Mouse (Mus musculus): ENCODE data around the gene Hspd1.
"Not testable (repeated sequence)": the region's sequence is repeated elsewhere in the genome, so short reads cannot be mapped to it uniquely, and the experiment has no call there.

Gene Hspd1

GRCm38 (mm10) chr1:55087932-55088610 lies at the start of gene Hspd1, which contains the start of gene Hspe1:
Gene Hspd1, minus strand, starts transcription at chr1:55088243.
Gene Hspe1, plus strand, starts transcription at chr1:55088132.
- peak; percentile 97 to 98 for DNase-seq

DNA sequence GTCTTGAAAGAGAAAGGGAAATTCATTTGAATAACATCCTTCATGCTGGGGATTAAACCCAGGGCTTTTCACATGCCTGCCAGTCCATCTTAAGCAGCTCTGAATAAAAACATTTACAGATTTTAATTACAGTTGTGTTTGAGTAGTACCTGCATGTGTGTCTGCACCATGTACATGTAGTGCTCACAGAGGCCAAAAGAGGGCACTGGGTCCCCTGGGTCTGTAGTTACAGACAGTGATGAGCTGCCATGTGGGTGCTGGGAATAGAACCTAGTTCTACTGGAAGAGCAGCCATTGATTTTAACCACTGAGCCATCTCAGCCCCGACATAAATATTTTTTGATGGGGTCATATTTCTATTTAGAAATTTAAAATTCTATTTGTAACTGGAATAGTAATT lies 47.8 kb upstream of the Hspd1 start:
- no peak for DNase-seq

GRCm38 (mm10) chr1:55134301-55134700 lies 46.3 kb upstream of the Hspd1 start:
- DNase-seq: no peak

DNA sequence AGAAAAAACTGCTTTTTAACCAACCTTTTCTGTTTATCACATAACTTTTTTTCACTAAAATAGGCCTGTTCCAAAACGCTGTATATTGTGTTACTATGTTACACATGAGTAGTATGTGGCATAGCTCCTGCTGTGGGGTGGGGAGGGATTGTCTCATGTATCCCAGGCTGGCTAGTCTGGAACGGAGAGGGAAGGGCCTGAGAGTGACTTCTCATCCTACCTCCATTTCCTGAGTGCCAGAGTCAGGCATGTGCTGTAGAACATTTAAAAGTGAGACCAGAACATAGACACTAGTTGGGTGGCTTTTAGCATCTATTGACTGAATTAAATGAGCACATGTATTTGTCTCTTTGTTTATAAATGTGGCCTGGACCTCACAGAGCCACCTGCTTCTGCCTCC lies 45.1 kb upstream of the Hspd1 start:
- DNase-seq: no peak

- no peak for DNase-seq
Observed at GRCm38 (mm10) chr1:55132308-55132707, 44.3 kb upstream of the Hspd1 start.

DNA sequence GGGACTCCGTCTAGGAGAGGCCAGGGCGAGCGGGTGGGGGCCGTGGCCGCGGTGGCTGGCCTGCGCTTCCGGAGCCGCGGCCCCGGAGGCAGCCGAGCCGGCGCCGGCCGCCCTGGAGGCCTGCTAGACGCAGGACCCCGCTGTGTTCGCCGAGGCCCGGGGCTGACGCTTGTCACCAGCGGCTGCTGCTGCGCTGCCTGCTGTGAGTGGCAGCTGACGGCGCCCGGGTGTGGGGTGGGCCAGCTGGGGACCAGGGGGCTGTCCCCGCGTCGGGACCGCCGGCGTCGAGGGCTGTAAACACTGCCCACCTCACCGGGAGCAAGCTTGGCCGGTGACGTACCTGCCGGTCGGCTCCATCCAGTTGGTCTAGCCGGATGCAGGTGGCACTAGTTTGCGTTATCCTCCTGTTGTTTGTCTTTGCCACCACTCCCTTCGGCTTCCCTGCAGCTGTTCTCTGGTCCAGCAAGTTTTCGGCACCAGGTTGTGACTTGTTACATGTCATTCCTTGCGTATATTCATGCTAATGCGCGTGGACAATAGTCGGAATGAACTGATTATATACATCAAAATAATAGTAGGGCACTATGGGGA lies 43.5 kb upstream of the Hspd1 start:
- DNase-seq: no peak

DNA sequence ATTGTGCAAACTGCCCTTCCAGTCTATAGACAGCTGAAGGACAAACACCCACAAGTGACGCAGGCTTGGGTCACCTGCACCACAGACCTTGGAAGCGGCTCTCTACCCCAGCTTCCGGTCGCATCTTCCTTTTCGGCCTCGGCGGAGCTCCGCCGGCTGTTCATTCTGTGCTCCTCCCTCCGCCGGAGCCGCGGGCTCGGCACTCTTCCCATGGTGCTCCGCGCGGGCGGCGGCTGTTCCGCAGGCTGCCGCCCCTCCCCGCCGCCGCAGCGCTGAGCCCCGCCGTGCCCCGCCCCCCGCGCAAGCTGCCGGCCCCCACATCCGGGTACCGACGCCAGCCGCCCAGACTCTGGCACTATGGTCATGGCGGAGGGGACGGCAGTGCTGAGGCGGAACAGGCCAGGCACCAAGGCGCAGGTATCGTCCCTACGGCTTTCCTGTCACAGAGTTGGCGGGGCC lies 42.9 kb upstream of the Hspd1 start, which contains the start of gene Mob4:
Mob4 (plus strand) TSS at position 289 of the 459 bp plus-strand sequence.
- peak; percentile 94 to 97 for DNase-seq

GRCm38 (mm10) chr1:55130190-55130916 lies 42.3 kb upstream of the Hspd1 start:
- peak in 1 of 2 experiments; percentile 13 for DNase-seq

- no peak for DNase-seq
Observed at GRCm38 (mm10) chr1:55129716-55130115, 41.7 kb upstream of the Hspd1 start.

DNA sequence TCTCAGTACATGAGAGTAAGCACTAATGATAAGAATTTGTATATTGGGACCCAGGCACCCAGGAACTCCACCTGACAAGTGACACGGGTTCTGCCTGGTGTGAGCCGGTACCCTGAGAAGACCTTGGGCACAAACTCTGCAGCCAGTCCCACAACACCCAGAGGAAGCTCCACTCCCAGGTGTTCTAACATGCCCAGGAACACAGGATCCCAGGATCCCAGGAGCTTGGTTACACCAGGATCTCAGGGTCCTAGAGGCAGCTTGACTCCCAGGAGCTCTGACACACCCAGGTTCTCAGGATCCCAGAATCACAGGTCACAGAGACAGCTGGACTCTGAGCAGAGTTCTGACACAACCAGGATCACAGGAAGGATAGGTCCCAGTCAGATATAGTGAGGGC lies 36.1 kb upstream of the Hspd1 start:
- DNase-seq: not testable (repeated sequence)

GRCm38 (mm10) chr1:55123561-55123960 lies 35.5 kb upstream of the Hspd1 start:
- no peak for DNase-seq

DNA sequence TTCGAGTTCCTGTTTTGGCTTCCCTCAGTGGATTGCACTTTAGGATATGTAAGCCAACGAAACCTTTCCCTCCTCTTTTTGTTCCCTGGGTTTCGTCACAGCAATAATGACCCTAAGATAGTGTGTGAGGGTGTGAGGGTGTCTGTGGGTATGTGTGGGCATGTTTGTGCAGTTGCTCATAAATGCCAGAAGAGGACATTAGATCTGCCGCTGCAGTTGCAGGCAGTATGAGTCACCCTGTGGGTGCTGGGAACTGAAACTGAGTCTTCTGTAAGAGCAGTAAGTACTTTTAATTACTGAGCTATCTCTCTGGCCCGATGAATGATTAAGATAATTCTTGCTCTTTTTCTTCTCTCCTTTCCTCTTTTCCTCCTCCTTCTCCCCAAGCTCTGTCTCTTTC lies 35.0 kb upstream of the Hspd1 start:
- DNase-seq: no peak

DNA sequence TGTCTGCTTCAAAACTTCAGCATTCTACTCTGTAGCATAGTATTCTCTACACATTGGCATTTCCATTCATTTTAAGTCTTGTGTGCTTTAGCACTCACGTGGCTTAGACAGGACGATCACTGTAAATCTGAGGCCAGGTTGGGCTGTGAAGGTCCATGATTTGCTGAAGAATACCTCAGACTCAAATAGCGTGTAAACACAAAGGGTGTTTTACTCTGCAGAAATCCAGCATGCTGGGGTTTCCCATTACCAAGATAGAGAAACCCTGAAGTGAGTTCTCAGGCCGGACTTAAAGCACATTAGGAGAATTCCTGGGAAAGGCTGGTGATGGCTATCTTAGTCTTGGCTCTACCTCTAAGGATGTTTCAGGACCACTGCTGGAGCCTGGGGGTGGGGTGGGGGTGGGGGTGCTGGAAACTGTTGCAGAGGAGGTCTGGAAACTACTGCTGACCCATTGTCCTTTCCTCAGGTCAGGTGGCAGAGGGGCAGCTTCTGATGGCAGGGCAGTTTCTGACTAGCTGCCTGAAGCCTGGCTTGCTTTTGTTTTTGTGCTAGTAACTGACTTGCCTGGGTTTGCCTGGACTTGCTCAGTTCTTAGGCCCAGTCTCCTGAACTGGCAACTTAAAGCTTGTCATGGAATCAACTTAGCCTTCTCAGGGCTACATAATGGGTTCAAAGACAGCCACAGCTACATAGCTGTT lies 21.2 kb upstream of the Hspd1 start:
- no peak for DNase-seq

DNA sequence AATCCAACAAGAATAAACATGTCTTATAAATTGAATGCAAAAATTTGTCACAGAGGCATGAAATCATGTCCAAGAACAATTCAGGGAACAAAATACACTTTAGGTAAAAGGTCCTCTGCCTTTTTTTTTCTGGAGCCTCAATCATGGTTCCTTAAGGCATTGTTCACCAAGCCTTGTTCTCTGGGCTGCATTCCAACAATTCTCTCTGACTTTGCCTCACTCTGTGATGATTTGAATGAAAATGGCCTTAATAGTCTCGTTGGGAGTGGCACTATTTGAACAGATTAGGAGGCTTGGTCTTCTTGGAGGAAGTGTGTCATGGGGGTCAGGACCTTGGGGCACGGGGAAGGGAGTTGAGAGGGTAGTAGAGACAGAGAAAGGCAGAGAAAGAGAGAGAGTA lies 20.4 kb upstream of the Hspd1 start:
- DNase-seq: no peak

DNA sequence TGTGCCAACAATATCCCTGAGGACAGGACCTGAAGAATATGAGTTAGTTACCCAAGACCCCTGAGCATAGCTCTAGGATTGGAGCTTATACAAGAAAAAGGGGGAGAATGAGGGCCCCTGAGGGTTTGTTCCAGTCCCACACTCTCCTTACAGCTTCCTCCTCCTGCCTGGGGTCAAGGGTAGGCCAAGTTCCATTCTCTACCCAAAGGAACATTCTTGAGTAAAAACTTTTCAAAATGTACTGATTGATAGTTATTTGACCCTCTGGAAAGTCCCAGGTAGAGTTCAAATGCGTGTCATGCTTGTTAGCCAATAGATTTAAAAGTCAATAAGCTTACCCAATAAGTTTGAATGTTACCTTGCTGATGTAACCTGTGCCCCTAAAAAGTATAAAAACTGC lies 19.6 kb upstream of the Hspd1 start:
- no peak for DNase-seq

DNA sequence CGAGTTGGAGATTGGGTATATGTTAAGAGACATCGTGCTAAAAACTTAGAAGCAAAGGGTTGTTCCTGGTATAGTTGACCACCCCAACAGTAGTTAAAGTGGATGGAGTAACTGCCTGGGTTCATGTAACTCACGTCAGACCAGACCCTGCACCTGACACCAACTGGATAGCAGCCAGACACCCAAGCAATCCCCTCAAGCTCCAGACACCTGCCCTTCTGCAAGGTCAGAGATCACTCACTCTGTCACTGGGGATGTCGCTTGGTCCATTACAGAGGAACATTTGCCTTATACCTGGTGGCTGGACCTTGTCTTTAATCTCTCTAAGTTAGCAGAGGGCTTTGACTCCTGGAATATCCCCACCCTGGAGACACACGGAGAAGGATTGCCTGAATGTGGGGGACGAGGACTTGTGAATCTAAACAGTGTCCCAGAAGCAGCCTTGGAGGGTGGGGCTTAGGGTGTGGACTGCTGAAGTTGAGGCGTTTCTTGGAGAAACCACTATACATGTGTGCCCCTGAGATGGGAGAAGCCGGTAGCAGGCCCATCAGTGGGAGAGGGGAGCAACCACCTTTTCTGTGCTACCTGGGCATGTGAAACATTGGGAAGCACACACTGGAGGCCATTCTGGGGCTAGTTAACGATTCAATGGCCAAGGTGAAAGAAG lies 19.0 kb upstream of the Hspd1 start:
- DNase-seq: no peak

GRCm38 (mm10) chr1:55092469-55092868 lies 4.4 kb upstream of the Hspd1 start:
- no peak for DNase-seq

DNA sequence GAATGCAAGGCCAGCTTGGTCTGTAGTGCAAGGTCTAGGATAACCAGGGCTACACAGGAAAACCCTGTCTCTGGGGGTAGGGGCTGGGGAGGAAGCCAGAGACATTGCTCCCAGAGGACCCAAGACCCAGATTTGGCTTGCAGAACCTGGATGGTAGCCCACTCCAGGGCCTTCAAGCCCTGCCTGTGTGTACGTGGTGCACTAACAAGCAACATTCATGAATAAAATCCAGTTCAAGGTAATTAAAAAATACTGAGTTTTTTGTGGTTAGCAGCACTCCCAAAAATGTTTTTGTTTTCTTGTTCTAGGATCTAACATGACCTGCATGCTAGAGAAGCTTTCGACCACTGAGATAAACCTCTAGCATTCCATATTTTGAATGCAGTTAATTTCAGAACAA lies 4.0 kb upstream of the Hspd1 start:
- no peak for DNase-seq

DNA sequence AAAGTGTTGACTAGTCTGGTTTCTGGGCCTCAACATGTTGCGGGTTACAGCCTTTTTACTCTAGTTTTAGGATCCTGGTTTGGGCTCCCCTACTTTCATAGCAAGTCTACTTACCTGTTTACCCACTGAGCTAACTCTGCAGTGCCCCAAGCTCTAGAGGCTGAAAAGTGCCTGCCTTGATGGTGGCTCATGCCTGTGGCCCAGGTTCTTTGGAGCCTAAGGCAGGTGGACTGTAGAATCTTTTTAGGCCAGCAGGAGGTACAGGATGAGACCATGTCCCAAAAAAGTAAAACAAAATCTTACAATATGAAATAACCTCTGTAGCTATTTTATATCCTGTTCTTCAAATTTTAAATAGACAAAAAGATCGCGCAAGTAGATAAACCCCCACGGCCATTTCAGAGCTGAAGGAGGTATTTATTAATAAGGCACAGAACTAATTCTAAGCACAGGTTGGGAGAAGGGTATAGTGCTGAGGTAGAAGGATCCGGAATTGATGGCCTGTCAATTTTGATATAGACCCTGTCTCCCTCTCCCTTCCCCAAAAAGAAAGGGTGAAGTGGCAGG lies 1.5 kb upstream of the Hspd1 start:
- no peak for DNase-seq

DNA sequence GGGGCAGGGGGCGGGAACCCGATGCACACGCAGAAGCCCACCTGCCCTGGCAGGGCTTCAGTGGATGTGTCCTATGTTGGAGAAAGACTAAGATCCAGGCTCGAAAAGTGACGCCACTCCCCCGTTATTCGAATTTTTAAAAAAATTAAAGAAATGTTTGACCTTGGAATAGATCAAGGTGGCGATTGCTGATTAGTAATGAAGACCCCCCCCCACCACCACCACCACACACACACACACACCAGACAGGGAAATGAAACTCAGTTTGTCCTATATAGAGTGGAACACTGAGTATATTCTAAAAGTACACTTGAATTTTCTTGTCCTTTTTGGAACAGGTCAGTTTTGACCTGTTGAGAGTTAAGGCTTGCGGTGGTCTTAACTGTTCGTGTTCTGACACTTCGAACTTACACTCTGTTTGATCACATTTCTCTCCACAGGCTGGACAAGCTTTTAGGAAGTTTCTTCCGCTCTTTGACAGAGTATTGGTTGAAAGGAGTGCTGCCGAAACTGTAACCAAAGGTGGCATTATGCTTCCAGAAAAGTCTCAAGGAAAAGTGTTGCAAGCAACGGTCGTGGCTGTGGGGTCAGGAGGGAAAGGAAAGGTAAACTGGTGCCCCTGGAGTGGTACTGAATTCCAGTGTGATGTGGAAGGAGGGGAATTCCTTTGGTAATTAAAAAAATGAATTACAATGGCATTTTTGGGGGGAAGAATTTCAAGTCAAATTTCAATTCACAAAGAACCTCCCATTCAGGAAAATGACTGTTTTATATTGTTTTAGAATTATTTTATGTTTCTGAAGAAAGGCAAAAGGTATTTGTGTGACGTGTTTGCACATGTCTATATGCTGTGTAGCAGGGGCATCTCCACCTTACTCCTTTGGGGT lies 811 bp upstream of the Hspd1 start:
- DNase-seq: no peak

DNA sequence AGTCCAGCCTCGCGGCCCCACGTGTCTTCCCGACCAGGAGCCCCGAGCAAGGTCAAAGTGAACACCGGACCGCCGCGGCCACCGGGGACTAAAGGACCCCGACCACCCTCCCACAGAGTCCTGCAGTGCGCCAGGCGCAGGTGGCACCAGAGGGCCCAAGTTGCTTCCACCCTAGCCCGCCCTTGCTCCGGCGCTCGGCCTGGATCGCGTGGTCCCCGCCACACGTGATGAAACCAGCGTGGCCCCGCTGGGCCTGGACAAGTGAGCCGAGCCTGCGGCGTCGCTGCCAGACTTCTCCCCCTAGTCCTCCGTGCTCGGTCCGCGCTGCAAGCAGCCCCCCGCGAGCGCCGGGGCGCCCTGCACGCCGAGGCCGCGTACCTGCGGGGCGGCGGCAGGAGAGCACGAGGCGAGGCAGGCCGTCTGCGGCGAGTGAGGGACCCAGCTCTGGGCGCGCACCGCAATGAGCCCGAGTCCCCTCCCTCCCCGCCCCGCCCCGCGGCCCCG lies 590 bp downstream of the Hspd1 start:
- no peak for DNase-seq

Data from cerebellum, postnatal 36 days (tissue).